Mouse (Mus musculus) stomach, postnatal 0 days (tissue): Measurements from ENCODE around the gene Gm5148.

Source experiments
- CTCF ChIP-seq: IDR thresholded peaks from 2 replicates; pipeline ENCODE4 v1.5.1; 2016; ENCODE audit warnings: antibody characterized with exemption, low read depth, mild to moderate bottlenecking, moderate library complexity
- EP300 ChIP-seq: optimal IDR thresholded peaks from 2 replicates; pipeline ENCODE3; 2016; ENCODE audit warnings: antibody characterized with exemption

GRCm38 (mm10) chr3:37765971-37766370, 41.7 kb upstream of the Gm5148 start:
- TF ChIP-seq CTCF (no peak), EP300 (no peak)
